Mouse (Mus musculus) ES-E14 (cell line): ENCODE measurements at regions not wholly inside any gene's neighbourhood (a gene's known extent, or its start where the extent isn't known, plus 50 kb on each side); places are given as distances from the start of the nearest gene placed in this dataset.

Experiments
- CHD2 ChIP-seq: IDR thresholded peaks from 2 replicates; pipeline ENCODE4 v1.6.1; 2014; ENCODE audit warnings: mild to moderate bottlenecking, low read depth, low read length, inconsistent platforms
- HCFC1 ChIP-seq: IDR thresholded peaks from 2 replicates; pipeline ENCODE4 v1.6.1; 2012; ENCODE audit warnings: low read length, inconsistent platforms, borderline replicate concordance; ENCODE audit not compliant: insufficient read depth
- MAFK ChIP-seq: IDR thresholded peaks from 2 replicates; pipeline ENCODE4 v1.6.1; 2014; ENCODE audit warnings: mild to moderate bottlenecking, low read depth, low read length, inconsistent platforms; ENCODE audit not compliant: insufficient read depth
- ZC3H11A ChIP-seq: IDR thresholded peaks from 2 replicates; pipeline ENCODE4 v1.6.1; 2012; ENCODE audit warnings: low read depth, mild to moderate bottlenecking, inconsistent platforms, low read length, borderline replicate concordance
- ZNF384 ChIP-seq: IDR thresholded peaks from 2 replicates; pipeline ENCODE4 v1.6.1; 2012; ENCODE audit warnings: low read depth, low read length, inconsistent platforms

DNA sequence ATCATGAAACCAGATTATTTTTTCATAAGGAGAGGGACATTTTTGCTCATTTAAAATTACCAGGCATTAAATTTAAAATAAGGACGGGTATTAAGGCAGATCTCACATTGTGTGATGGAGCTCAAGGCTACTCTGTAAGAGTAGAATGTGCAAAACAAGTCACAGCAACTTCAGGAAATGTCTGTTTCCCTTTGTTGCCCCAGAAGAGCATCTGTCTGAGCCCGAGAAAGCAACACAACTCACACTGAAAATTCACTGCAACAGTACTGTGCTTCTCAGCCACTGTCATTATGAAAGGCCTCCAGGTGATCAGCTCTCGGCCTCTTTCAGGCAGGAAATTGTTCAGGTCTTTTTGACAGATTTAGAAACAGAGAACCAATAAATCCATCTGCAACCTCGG lies 129.7 kb upstream of the Adgrl4 start:
- TF ChIP-seq ZNF384: no peak
- TF ChIP-seq MAFK: no peak
- TF ChIP-seq ZC3H11A: no peak
- TF ChIP-seq HCFC1: no peak
- no peak for TF ChIP-seq CHD2
